Mouse (Mus musculus) embryonic facial prominence, embryonic 12.5 days (tissue): ENCODE measurements around the gene Park7. TPM values are rescaled to one million over a fixed set of nuclear protein-coding genes. Genes with fewer than 3 reads are reported as not detected.
A peak's percentile ranks its signal among the peaks of the same experiment; 100 is the strongest.

Experiments
- ATAC-seq: fragments of 200-750 bp; cut with Nextera tagmentation; 2 replicates; pipeline ENCODE4 v1.8.0; 2017; ENCODE audit not compliant: insufficient number of reproducible peaks, insufficient read depth, low FRiP score, low TSS enrichment
- H3K27ac ChIP-seq: fragments of 300-500 bp; sonication (generic); 2 replicates; pipeline ENCODE4 v1.5.1; 2016; ENCODE audit warnings: mild to moderate bottlenecking
- H3K27me3 ChIP-seq: fragments of 300-500 bp; sonication (generic); 2 replicates; pipeline ENCODE4 v1.6.1; 2016; ENCODE audit warnings: mild to moderate bottlenecking, moderate library complexity
- H3K36me3 ChIP-seq: fragments of 300-500 bp; sonication (generic); 2 replicates; pipeline ENCODE4 v1.6.1; 2016; ENCODE audit warnings: mild to moderate bottlenecking
- H3K4me1 ChIP-seq: fragments of 300-500 bp; sonication (generic); 2 replicates; pipeline ENCODE4 v1.6.1; 2016
- H3K4me2 ChIP-seq: fragments of 300-500 bp; sonication (generic); replicated peaks from 2 replicates; pipeline ENCODE4 v1.6.1; 2016; ENCODE audit warnings: mild to moderate bottlenecking, moderate library complexity
- H3K4me3 ChIP-seq: fragments of 300-500 bp; sonication (generic); 2 replicates; pipeline ENCODE4 v1.5.1; 2016; ENCODE audit warnings: mild to moderate bottlenecking
- H3K9ac ChIP-seq: fragments of 300-500 bp; sonication (generic); 2 replicates; pipeline ENCODE4 v1.6.1; 2016; ENCODE audit warnings: mild to moderate bottlenecking, moderate library complexity
- H3K9me3 ChIP-seq: fragments of 300-500 bp; sonication (generic); 2 replicates; pipeline ENCODE4 v1.6.1; 2016; ENCODE audit warnings: mild to moderate bottlenecking, moderate library complexity
- WGBS: fragments of 180-500 bp; shearing (Covaris S2); methylation state at CpG from one replicate; pipeline ENCODE4 v1.1.7; 2016; 5-methylcytosine and 5-hydroxymethylcytosine counted together
- polyA plus RNA-seq: library from polyadenylated mRNA; unstranded; fragments of >200 nt; fragmentation: Nextera tagmentation; extraction: Ambion mirVana; gene quantifications from 2 replicates; pipeline ENCODE4 v1.2.1, GENCODE M21; 2016

Gene Park7
- polyA plus RNA-seq, 1 experiment from 2014 or later = 425 TPM

- WGBS = 67% methylated on average over 1 of the region's 1 CpGs
- no peaks in the 10 kb centered on the region for H3K4me1 ChIP-seq
- no peaks in the 10 kb centered on the region for H3K27me3 ChIP-seq
- no peak for ATAC-seq
- H3K36me3 ChIP-seq = no peaks in the 10 kb centered on the region
- H3K4me3 ChIP-seq = no peak overlapping the region
- H3K4me2 ChIP-seq = no peak overlapping the region
- no peak overlapping the region for H3K9ac ChIP-seq
- H3K27ac ChIP-seq = no peak overlapping the region
- no peaks in the 10 kb centered on the region for H3K9me3 ChIP-seq
Measured at GRCm38 (mm10) chr4:150933503-150933902, 19.3 kb upstream of the Park7 start.

- Histone ChIP-seq H3K4me1 (no peaks in the 10 kb centered on the region), H3K9me3 (no peaks in the 10 kb centered on the region), H3K4me2 (no peak overlapping the region), H3K36me3 (no peaks in the 10 kb centered on the region), H3K9ac (no peak overlapping the region), H3K27ac (no peak overlapping the region), H3K4me3 (no peak overlapping the region), H3K27me3 (no peaks in the 10 kb centered on the region)
- 54% methylated on average over 10 of the region's 10 CpGs for WGBS
- ATAC-seq = no peak
Measured at GRCm38 (mm10) chr4:150927789-150928188, 13.6 kb upstream of the Park7 start.

GRCm38 (mm10) chr4:150926924-150927705 lies 12.9 kb upstream of the Park7 start:
- ATAC-seq = no peak

DNA sequence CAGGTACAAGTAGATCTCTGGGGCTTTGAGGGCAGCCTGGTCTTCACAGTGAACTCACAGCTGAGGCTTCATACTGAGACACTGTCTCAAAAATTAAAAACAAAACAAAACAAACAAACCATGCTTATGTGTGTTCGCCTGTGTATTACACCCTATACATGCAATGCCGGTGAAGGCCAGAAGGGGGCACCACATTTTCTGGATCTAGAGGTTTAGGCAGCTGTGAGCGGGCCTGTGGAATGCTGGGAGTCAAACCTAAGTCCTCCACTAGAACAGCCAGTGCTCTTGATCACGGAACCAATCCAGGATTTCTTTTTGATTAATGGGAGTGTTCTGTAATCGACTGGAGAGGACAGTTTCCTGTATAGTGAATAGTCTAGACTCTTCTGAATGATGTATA lies 11.7 kb upstream of the Park7 start:
- no peak for ATAC-seq
- H3K9ac ChIP-seq = no peak overlapping the region
- no peaks in the 10 kb centered on the region for H3K27me3 ChIP-seq
- H3K9me3 ChIP-seq = no peaks in the 10 kb centered on the region
- no peak overlapping the region for H3K27ac ChIP-seq
- no peaks in the 10 kb centered on the region for H3K36me3 ChIP-seq
- WGBS = 58% methylated on average over 5 of the region's 5 CpGs
- no peak overlapping the region for H3K4me2 ChIP-seq
- no peaks in the 10 kb centered on the region for H3K4me1 ChIP-seq
- H3K4me3 ChIP-seq = no peak overlapping the region

More at GRCm38 (mm10) chr4:150926924-150927705, 12.9 kb upstream of the Park7 start:
- Histone ChIP-seq H3K9me3 (no peaks in the 10 kb centered on the region), H3K36me3 (no peaks in the 10 kb centered on the region), H3K4me3 (no peak overlapping the region), H3K4me2 (no peak overlapping the region), H3K27me3 (no peaks in the 10 kb centered on the region), H3K9ac (no peak overlapping the region), H3K4me1 (no peaks in the 10 kb centered on the region), H3K27ac (no peak overlapping the region)
- WGBS = 50% methylated on average over 14 of the region's 14 CpGs

DNA sequence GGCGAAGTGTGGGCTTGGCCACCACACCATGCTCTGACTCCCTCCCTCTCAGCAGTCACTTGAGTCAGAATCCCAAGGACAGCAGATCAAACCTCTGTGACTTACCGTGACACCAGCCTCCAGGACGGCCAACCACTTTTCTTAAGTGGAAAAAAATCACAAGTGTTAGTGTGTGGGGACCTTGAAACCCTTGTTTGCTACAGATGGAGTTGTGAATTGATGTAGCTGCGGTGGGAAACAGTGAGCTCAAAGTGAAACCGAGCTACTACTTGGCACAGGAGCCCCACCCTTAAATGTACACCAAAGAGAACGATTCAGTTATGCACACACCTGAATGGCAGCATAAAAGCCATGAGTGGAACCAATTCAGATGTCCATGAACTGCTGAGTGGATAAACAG lies 10.7 kb upstream of the Park7 start:
- no peaks in the 10 kb centered on the region for H3K9me3 ChIP-seq
- ATAC-seq = no peak
- 86% methylated on average over 6 of the region's 6 CpGs for WGBS
- no peak overlapping the region for H3K9ac ChIP-seq
- H3K4me2 ChIP-seq = no peak overlapping the region
- H3K27me3 ChIP-seq = no peaks in the 10 kb centered on the region
- no peaks in the 10 kb centered on the region for H3K4me1 ChIP-seq
- H3K27ac ChIP-seq = no peak overlapping the region
- no peak overlapping the region for H3K4me3 ChIP-seq
- no peaks in the 10 kb centered on the region for H3K36me3 ChIP-seq

- 82% methylated on average over 13 of the region's 13 CpGs for WGBS
- Histone ChIP-seq H3K4me2 (no peak overlapping the region), H3K27me3 (no peaks in the 10 kb centered on the region), H3K36me3 (no peaks in the 10 kb centered on the region), H3K9ac (no peak overlapping the region), H3K9me3 (no peaks in the 10 kb centered on the region), H3K27ac (no peak overlapping the region), H3K4me1 (no peaks in the 10 kb centered on the region), H3K4me3 (no peak overlapping the region)
- no peak for ATAC-seq
Measured at GRCm38 (mm10) chr4:150924308-150924707, 10.1 kb upstream of the Park7 start.

DNA sequence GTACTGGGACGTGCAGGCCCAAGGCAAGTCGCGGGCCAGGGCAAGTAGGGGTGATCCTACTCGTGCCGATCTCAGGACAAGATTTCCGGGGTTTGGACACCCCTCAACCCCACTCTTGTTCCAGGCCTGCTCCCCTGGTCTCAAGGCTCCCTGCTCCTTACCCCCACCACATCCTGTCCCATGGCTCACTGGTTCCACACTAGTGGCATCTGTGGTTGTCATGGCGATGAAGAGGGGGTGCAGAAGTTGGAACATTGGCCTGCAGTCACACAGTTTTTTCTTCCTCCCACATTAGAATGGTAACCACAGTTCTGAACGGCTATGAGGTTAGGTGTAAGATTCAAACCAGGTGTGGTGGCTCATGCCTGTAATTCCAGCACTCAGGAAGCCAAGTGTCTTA lies 7.0 kb upstream of the Park7 start:
- no peaks in the 10 kb centered on the region for H3K36me3 ChIP-seq
- no peaks in the 10 kb centered on the region for H3K27me3 ChIP-seq
- no peaks in the 10 kb centered on the region for H3K4me1 ChIP-seq
- no peak overlapping the region for H3K9ac ChIP-seq
- ATAC-seq = no peak
- no peaks in the 10 kb centered on the region for H3K9me3 ChIP-seq
- no peak overlapping the region for H3K4me3 ChIP-seq
- 64% methylated on average over 8 of the region's 8 CpGs for WGBS
- no peak overlapping the region for H3K4me2 ChIP-seq
- H3K27ac ChIP-seq = no peak overlapping the region

- Histone ChIP-seq H3K4me3 (no peak overlapping the region), H3K9me3 (no peaks in the 10 kb centered on the region), H3K27me3 (no peaks in the 10 kb centered on the region), H3K4me2 (no peak overlapping the region), H3K4me1 (peaks cover 16% of the 10 kb centered on the region), H3K27ac (no peak overlapping the region), H3K9ac (no peak overlapping the region), H3K36me3 (no peaks in the 10 kb centered on the region)
- ATAC-seq = no peak
- WGBS = 65% methylated on average over 8 of the region's 8 CpGs
Measured at GRCm38 (mm10) chr4:150917336-150918027, 3.2 kb upstream of the Park7 start.

DNA sequence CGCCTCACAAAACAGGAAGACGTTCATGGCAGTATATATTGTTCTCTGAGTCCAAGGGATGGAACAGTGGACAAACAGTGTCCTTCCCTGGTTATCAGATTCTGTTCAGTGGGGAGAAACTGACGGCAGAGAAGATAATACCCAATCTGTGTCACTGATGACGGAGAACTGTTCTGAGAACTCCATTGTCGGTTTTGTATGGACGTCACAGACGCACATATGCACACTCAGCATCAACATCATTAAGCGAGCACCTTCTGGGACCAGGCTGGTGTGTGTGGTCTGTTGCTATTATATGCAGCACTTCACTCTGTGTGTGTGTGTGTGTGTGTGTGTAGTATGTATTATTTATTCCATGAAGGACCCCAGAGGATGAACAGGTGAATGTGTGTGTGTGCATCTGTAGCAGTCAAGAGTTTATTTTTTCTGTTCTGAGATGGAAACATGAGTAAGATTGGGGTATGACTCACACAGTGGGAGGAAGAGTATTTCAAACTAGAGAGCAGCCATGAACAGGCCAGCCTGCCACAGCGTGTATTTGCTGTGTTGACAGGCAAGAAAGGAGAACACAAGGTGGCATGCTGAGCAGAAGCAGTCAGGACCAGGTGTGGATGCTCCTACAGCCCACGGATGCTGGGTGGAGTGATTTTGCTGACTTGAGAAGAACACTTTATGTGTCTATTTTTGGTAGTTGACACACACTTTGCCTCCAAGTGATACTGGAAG lies 1.1 kb upstream of the Park7 start:
- Histone ChIP-seq H3K36me3 (no peaks in the 10 kb centered on the region), H3K9ac (peak overlapping the region; percentile 80), H3K4me2 (peak overlapping the region; percentile 66), H3K27me3 (no peaks in the 10 kb centered on the region), H3K9me3 (no peaks in the 10 kb centered on the region), H3K4me3 (peak overlapping the region; percentile 66), H3K4me1 (peaks cover 16% of the 10 kb centered on the region), H3K27ac (no peak overlapping the region)
- no peak for ATAC-seq
- WGBS = 61% methylated on average over 10 of the region's 10 CpGs

GRCm38 (mm10) chr4:150913743-150914142 lies 494 bp downstream of the Park7 start:
- H3K36me3 ChIP-seq = no peaks in the 10 kb centered on the region
- no peak for ATAC-seq
- no peaks in the 10 kb centered on the region for H3K9me3 ChIP-seq
- WGBS = 18% methylated on average over 12 of the region's 12 CpGs
- no peaks in the 10 kb centered on the region for H3K27me3 ChIP-seq
- H3K4me3 ChIP-seq = peak overlapping the region; percentile 66
- H3K9ac ChIP-seq = peak overlapping the region; percentile 80
- peaks cover 20% of the 10 kb centered on the region for H3K4me1 ChIP-seq
- H3K4me2 ChIP-seq = peak overlapping the region; percentile 66
- H3K27ac ChIP-seq = peak overlapping the region; percentile 85

DNA sequence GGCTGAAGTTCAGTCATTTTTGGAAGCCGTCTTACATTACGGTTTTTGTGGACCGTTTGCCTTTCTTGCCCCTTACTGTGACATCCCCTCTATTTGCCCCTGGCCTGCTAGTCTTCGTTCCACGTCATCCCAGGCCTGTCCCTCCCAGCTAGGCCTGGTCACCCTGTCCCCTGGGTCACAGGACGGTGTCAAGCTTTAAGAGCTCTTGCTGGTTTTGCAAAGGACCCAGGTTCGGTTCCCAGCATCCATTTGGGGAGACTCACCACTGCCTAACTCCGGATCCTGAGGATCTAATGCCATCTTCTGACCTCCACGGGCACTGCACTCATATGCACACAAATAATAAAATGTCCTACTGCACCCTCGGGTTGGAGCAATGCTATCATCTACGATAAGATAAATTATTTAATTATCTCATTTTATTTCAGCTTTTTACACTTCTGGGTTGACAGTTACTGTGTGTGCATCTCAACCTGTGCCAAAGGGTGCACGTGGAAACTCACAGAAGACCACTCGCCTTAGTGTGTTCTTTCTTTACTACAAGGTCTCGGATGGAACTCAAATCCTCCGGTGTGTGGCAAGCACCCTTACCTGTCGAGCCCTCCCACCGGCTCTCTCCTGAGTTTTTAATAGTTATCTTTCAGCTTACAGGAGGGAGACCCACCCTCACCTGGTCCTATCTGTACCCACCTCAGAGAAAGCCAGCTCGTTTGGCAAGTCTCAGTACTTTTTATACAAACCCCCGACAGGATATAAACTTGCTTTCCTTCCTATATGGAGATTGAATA lies 3.9 kb downstream of the Park7 start:
- Histone ChIP-seq H3K4me3 (peak overlapping the region; percentile 96), H3K27ac (peak overlapping the region; percentile 68; the same call in 1 of the 2 replicates), H3K9ac (0 out of 2 replicates have a peak overlapping the region, but pooled peaks have one; percentile 21), H3K36me3 (peaks cover 11% of the 10 kb centered on the region), H3K9me3 (no peaks in the 10 kb centered on the region), H3K27me3 (no peaks in the 10 kb centered on the region), H3K4me1 (peaks cover 17% of the 10 kb centered on the region), H3K4me2 (peak overlapping the region; percentile 66)
- 88% methylated on average over 19 of the region's 19 CpGs for WGBS
- no peak for ATAC-seq
